Mouse (Mus musculus): ENCODE measurements around the gene Lrrn2. TPM values are rescaled to one million over a fixed set of nuclear protein-coding genes. Genes with fewer than 3 reads are reported as not detected.

Gene Lrrn2
- polyA plus RNA-seq, 1 experiment from 2014 or later = 36.5 TPM

GRCm38 (mm10) chr1:132878951-132879610 is 992 bp upstream of the Lrrn2 start:
- ATAC-seq (ENCODE audit: low FRiP score, low TSS enrichment) (no peak), DNase-seq (no peak)
- WGBS = 12% methylated on average over 11 of the region's 11 CpGs
- H3K9me3 ChIP-seq (ENCODE audit: control insufficient read depth, low read length) = no peaks in the 10 kb centered on the region
- H3K9ac ChIP-seq (replicated peaks; ENCODE audit: low read length) = no peak overlapping the region
- H3K27me3 ChIP-seq (ENCODE audit: control insufficient read depth, insufficient read depth, low read length) = no peaks in the 10 kb centered on the region
- peak overlapping the region; percentile 96; the same call in 1 of the 2 replicates for H3K4me2 ChIP-seq (ENCODE audit: low read length)
- no peak overlapping the region; the same call in 1 of the 2 replicates for H3K27ac ChIP-seq (replicated peaks; ENCODE audit: low read depth, low read length)
- H3K36me3 ChIP-seq (ENCODE audit: control insufficient read depth, insufficient read depth, low read length) = no peaks in the 10 kb centered on the region
- H3K4me3 ChIP-seq (replicated peaks; ENCODE audit: low read depth, low read length) = no peak overlapping the region
- H3K4me1 ChIP-seq (ENCODE audit: control insufficient read depth, insufficient read depth, low read length) = peaks cover 22% of the 10 kb centered on the region

- 5% methylated on average over 8 of the region's 8 CpGs for WGBS
- DNase-seq (no peak), ATAC-seq (ENCODE audit: low FRiP score, low TSS enrichment) (no peak)
- peak overlapping the region; percentile 85 for H3K9ac ChIP-seq (replicated peaks; ENCODE audit: low read length)
- no peaks in the 10 kb centered on the region for H3K27me3 ChIP-seq (ENCODE audit: control insufficient read depth, insufficient read depth, low read length)
- no peaks in the 10 kb centered on the region for H3K9me3 ChIP-seq (ENCODE audit: control insufficient read depth, low read length)
- H3K4me1 ChIP-seq (ENCODE audit: control insufficient read depth, insufficient read depth, low read length) = peaks cover 22% of the 10 kb centered on the region
- H3K4me2 ChIP-seq (ENCODE audit: low read length) = peak overlapping the region; percentile 96
- H3K36me3 ChIP-seq (ENCODE audit: control insufficient read depth, insufficient read depth, low read length) = no peaks in the 10 kb centered on the region
- H3K27ac ChIP-seq (replicated peaks; ENCODE audit: low read depth, low read length) = peak overlapping the region; percentile 91
- H3K4me3 ChIP-seq (replicated peaks; ENCODE audit: low read depth, low read length) = peak overlapping the region; percentile 82
Measured at GRCm38 (mm10) chr1:132879801-132880160, 292 bp upstream of the Lrrn2 start.

DNA sequence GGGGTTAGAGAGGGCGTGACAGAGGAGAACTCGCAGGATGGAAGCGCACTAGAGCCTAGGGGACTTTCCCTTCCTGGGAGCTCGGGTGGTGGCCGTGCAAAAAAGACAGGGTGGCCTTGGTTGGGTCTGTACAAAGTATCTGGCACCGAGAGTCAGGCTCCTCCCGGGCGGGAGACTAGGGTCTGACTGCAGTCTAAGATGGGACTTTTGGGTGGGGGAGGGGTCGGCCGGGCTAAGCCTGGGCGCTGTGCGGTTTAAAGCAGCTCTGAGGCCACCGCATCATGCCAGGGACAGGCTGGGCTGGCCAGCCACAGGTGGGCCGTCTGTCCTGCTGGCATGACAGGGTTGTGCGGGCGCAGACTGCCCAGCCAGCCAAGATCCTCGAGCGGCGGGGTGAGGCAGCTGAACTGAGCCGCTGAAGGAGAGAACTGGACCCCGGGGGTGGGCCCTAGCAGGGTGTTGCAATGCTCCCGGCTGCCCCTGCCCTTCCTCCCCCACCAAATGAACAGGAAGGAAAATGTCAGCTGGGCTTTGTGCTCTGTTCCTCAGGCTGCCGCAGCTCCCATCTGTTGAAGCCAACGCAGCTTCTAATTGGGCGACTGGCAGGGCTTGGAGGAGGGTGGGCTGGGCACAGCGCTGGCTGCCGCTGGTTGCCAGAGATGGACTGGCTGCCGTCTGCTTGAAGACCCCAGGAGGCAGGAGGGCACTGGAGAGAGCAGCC is 1.1 kb downstream of the Lrrn2 start:
- Histone ChIP-seq H3K27ac (replicated peaks; ENCODE audit: low read depth, low read length) (peak overlapping the region; percentile 91), H3K4me3 (replicated peaks; ENCODE audit: low read depth, low read length) (peak overlapping the region; percentile 82), H3K9me3 (ENCODE audit: control insufficient read depth, low read length) (no peaks in the 10 kb centered on the region), H3K36me3 (ENCODE audit: control insufficient read depth, insufficient read depth, low read length) (no peaks in the 10 kb centered on the region), H3K9ac (replicated peaks; ENCODE audit: low read length) (peak overlapping the region; percentile 85), H3K27me3 (ENCODE audit: control insufficient read depth, insufficient read depth, low read length) (no peaks in the 10 kb centered on the region), H3K4me2 (ENCODE audit: low read length) (peak overlapping the region; percentile 96), H3K4me1 (ENCODE audit: control insufficient read depth, insufficient read depth, low read length) (peaks cover 30% of the 10 kb centered on the region)
- ATAC-seq (ENCODE audit: low FRiP score, low TSS enrichment) = peak; percentile 71
- peak; percentile 81 for DNase-seq
- under 1% methylated on average over 28 of the region's 28 CpGs for WGBS

GRCm38 (mm10) chr1:132881836-132882235 is 1.8 kb downstream of the Lrrn2 start:
- Histone ChIP-seq H3K27me3 (ENCODE audit: control insufficient read depth, insufficient read depth, low read length) (no peaks in the 10 kb centered on the region), H3K27ac (replicated peaks; ENCODE audit: low read depth, low read length) (peak overlapping the region; percentile 91), H3K9ac (replicated peaks; ENCODE audit: low read length) (peak overlapping the region; percentile 85), H3K9me3 (ENCODE audit: control insufficient read depth, low read length) (no peaks in the 10 kb centered on the region), H3K36me3 (ENCODE audit: control insufficient read depth, insufficient read depth, low read length) (no peaks in the 10 kb centered on the region), H3K4me3 (replicated peaks; ENCODE audit: low read depth, low read length) (peak overlapping the region; percentile 82), H3K4me2 (ENCODE audit: low read length) (peak overlapping the region; percentile 96), H3K4me1 (ENCODE audit: control insufficient read depth, insufficient read depth, low read length) (peaks cover 33% of the 10 kb centered on the region)
- WGBS = 29% methylated on average over 9 of the region's 9 CpGs
- ATAC-seq (ENCODE audit: low FRiP score, low TSS enrichment) (no peak; the same call in 1 of the 2 replicates), DNase-seq (no peak)

GRCm38 (mm10) chr1:132885701-132886100 is 5.6 kb downstream of the Lrrn2 start:
- DNase-seq (no peak), ATAC-seq (ENCODE audit: low FRiP score, low TSS enrichment) (no peak)
- peaks cover 30% of the 10 kb centered on the region for H3K4me1 ChIP-seq (ENCODE audit: control insufficient read depth, insufficient read depth, low read length)
- H3K9me3 ChIP-seq (ENCODE audit: control insufficient read depth, low read length) = no peaks in the 10 kb centered on the region
- H3K4me3 ChIP-seq (replicated peaks; ENCODE audit: low read depth, low read length) = no peak overlapping the region
- H3K27ac ChIP-seq (replicated peaks; ENCODE audit: low read depth, low read length) = 0 out of 2 replicates have a peak overlapping the region, but pooled peaks have one; percentile 8
- 43% methylated on average over 4 of the region's 4 CpGs for WGBS
- no peaks in the 10 kb centered on the region for H3K27me3 ChIP-seq (ENCODE audit: control insufficient read depth, insufficient read depth, low read length)
- no peaks in the 10 kb centered on the region for H3K36me3 ChIP-seq (ENCODE audit: control insufficient read depth, insufficient read depth, low read length)
- no peak overlapping the region for H3K9ac ChIP-seq (replicated peaks; ENCODE audit: low read length)
- H3K4me2 ChIP-seq (ENCODE audit: low read length) = no peak overlapping the region

DNA sequence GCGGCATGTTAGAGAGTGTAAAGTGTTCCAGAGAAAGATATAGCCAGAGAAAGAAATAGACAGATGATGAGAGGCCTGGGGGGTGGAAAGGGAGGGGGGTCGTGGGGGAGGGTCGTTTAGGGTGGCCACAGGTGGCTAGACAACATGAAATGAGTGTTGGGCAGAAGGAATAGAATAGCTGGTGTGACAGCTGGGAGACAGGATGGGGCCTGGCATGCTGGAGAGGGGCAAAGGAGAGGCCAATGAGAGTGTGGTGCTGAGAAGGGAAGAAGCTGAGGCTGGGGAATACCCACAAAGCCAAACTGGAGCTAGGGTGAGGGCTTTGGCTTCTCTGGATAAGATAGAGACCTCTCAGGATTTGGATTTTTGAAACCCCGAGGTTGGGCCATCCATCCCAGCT is 6.6 kb downstream of the Lrrn2 start:
- Histone ChIP-seq H3K4me3 (replicated peaks; ENCODE audit: low read depth, low read length) (no peak overlapping the region), H3K4me2 (ENCODE audit: low read length) (no peak overlapping the region), H3K9ac (replicated peaks; ENCODE audit: low read length) (no peak overlapping the region), H3K4me1 (ENCODE audit: control insufficient read depth, insufficient read depth, low read length) (peaks cover 25% of the 10 kb centered on the region), H3K27me3 (ENCODE audit: control insufficient read depth, insufficient read depth, low read length) (no peaks in the 10 kb centered on the region), H3K9me3 (ENCODE audit: control insufficient read depth, low read length) (no peaks in the 10 kb centered on the region), H3K27ac (replicated peaks; ENCODE audit: low read depth, low read length) (no peak overlapping the region), H3K36me3 (ENCODE audit: control insufficient read depth, insufficient read depth, low read length) (no peaks in the 10 kb centered on the region)
- ATAC-seq (ENCODE audit: low FRiP score, low TSS enrichment) (no peak), DNase-seq (no peak)
- 62% methylated on average over 4 of the region's 4 CpGs for WGBS

- no peak for ATAC-seq (ENCODE audit: low FRiP score, low TSS enrichment)
- Histone ChIP-seq H3K4me2 (ENCODE audit: low read length) (no peak overlapping the region), H3K9me3 (ENCODE audit: control insufficient read depth, low read length) (no peaks in the 10 kb centered on the region), H3K9ac (replicated peaks; ENCODE audit: low read length) (no peak overlapping the region), H3K27ac (replicated peaks; ENCODE audit: low read depth, low read length) (no peak overlapping the region), H3K36me3 (ENCODE audit: control insufficient read depth, insufficient read depth, low read length) (peaks cover 7% of the 10 kb centered on the region; the same call in 1 of the 2 replicates), H3K4me3 (replicated peaks; ENCODE audit: low read depth, low read length) (no peak overlapping the region), H3K4me1 (ENCODE audit: control insufficient read depth, insufficient read depth, low read length) (peaks cover 20% of the 10 kb centered on the region), H3K27me3 (ENCODE audit: control insufficient read depth, insufficient read depth, low read length) (no peaks in the 10 kb centered on the region)
- no peak for DNase-seq
- WGBS = 88% methylated on average over 4 of the region's 4 CpGs
Measured at GRCm38 (mm10) chr1:132888811-132889210, 8.7 kb downstream of the Lrrn2 start.

DNA sequence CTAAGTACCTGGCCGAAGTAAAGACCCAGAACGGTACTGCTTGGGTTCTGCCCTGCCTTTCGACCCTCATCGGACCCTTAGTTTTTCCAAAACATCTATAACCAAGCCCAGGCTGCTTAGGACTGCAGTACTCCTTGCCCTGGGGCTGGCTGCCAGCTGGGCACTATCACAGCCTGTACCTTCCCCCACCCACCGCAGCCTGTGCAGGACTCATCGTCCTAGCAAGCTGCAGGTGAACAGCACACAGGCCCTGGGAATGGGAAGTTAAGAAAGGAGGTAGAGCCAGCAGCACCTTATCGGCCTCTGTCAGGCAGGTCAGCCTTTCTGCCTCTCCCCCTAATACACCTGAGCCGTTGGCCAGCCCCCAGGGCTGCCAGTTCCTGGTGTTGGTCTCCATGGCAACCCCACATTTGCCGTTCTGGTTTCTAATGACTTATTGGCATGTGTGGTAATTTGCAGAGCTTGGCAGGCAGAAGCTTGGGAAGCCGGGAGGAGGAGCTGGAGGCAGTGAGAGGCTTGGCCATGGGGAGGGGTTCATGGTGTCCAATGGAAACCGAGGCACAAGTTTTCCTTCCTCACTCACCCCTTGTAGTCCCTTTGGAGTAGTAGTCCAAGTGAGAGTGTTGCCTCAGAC is 10.2 kb downstream of the Lrrn2 start:
- Histone ChIP-seq H3K27me3 (ENCODE audit: control insufficient read depth, insufficient read depth, low read length) (no peaks in the 10 kb centered on the region), H3K4me3 (replicated peaks; ENCODE audit: low read depth, low read length) (no peak overlapping the region), H3K4me1 (ENCODE audit: control insufficient read depth, insufficient read depth, low read length) (peaks cover 20% of the 10 kb centered on the region), H3K36me3 (ENCODE audit: control insufficient read depth, insufficient read depth, low read length) (peaks cover 7% of the 10 kb centered on the region; the same call in 1 of the 2 replicates), H3K4me2 (ENCODE audit: low read length) (no peak overlapping the region), H3K9me3 (ENCODE audit: control insufficient read depth, low read length) (no peaks in the 10 kb centered on the region), H3K9ac (replicated peaks; ENCODE audit: low read length) (no peak overlapping the region; the same call in 1 of the 2 replicates), H3K27ac (replicated peaks; ENCODE audit: low read depth, low read length) (0 out of 2 replicates have a peak overlapping the region, but pooled peaks have one; percentile 49)
- ATAC-seq (ENCODE audit: low FRiP score, low TSS enrichment) = no peak
- 68% methylated on average over 11 of the region's 11 CpGs for WGBS
- DNase-seq = peak; percentile 63
